Mouse (Mus musculus): ENCODE results near the gene Pccb.

Gene Pccb

GRCm38 (mm10) chr9:101045710-101046338 is 11.1 kb upstream of the Pccb start:
- DNase-seq (ENCODE audit: low read depth, low spot score) = no peak

- DNase-seq (ENCODE audit: low read depth, low spot score) = no peak
Observed at GRCm38 (mm10) chr9:101042249-101042648, 7.6 kb upstream of the Pccb start.

GRCm38 (mm10) chr9:101041508-101041907 is 6.8 kb upstream of the Pccb start:
- DNase-seq (ENCODE audit: low read depth, low spot score) = no peak

GRCm38 (mm10) chr9:101038634-101039033 is 3.9 kb upstream of the Pccb start:
- no peak for DNase-seq (ENCODE audit: low read depth, low spot score)

- DNase-seq (ENCODE audit: low read depth, low spot score) = no peak
Observed at GRCm38 (mm10) chr9:101037396-101037795, 2.7 kb upstream of the Pccb start.

- no peak for DNase-seq (ENCODE audit: low read depth, low spot score)
Observed at GRCm38 (mm10) chr9:101036876-101037275, 2.2 kb upstream of the Pccb start.

GRCm38 (mm10) chr9:101035836-101036596 is 1.3 kb upstream of the Pccb start:
- no peak for DNase-seq (ENCODE audit: low read depth, low spot score)

- DNase-seq (ENCODE audit: low read depth, low spot score) = no peak
Observed at GRCm38 (mm10) chr9:101033761-101034447, 794 bp downstream of the Pccb start.

GRCm38 (mm10) chr9:101018768-101019167 is 15.9 kb downstream of the Pccb start:
- no peak for DNase-seq (ENCODE audit: low read depth, low spot score)

- DNase-seq (ENCODE audit: low read depth, low spot score) = no peak
Observed at GRCm38 (mm10) chr9:101017734-101018516, 16.8 kb downstream of the Pccb start.

GRCm38 (mm10) chr9:101015324-101015723 is 19.4 kb downstream of the Pccb start:
- DNase-seq (ENCODE audit: low read depth, low spot score) = no peak

- DNase-seq (ENCODE audit: low read depth, low spot score) = no peak
Observed at GRCm38 (mm10) chr9:101012433-101012832, 22.3 kb downstream of the Pccb start.

GRCm38 (mm10) chr9:101005866-101006265 is 28.8 kb downstream of the Pccb start:
- no peak for DNase-seq (ENCODE audit: low read depth, low spot score)

GRCm38 (mm10) chr9:101003302-101003701 is 31.4 kb downstream of the Pccb start:
- no peak for DNase-seq (ENCODE audit: low read depth, low spot score)

- no peak for DNase-seq (ENCODE audit: low read depth, low spot score)
Observed at GRCm38 (mm10) chr9:101002841-101003240, 31.9 kb downstream of the Pccb start.

- no peak for DNase-seq (ENCODE audit: low read depth, low spot score)
Observed at GRCm38 (mm10) chr9:101002053-101002452, 32.6 kb downstream of the Pccb start.

- DNase-seq (ENCODE audit: low read depth, low spot score) = no peak
Observed at GRCm38 (mm10) chr9:100997138-100997537, 37.6 kb downstream of the Pccb start.

- no peak for DNase-seq (ENCODE audit: low read depth, low spot score)
Observed at GRCm38 (mm10) chr9:100993937-100994336, 40.8 kb downstream of the Pccb start.

- DNase-seq (ENCODE audit: low read depth, low spot score) = no peak
Observed at GRCm38 (mm10) chr9:100992191-100992590, 42.5 kb downstream of the Pccb start.

GRCm38 (mm10) chr9:100991321-100991720 is 43.4 kb downstream of the Pccb start:
- DNase-seq (ENCODE audit: low read depth, low spot score) = no peak

GRCm38 (mm10) chr9:100990609-100991008 is 44.1 kb downstream of the Pccb start:
- no peak for DNase-seq (ENCODE audit: low read depth, low spot score)

GRCm38 (mm10) chr9:100987850-100988249 is 46.8 kb downstream of the Pccb start:
- DNase-seq (ENCODE audit: low read depth, low spot score) = no peak
